Mouse (Mus musculus) CD4-positive, CD25-positive, alpha-beta regulatory T cell, adult 2 months (primary cell): ENCODE data around the gene Stxbp4.

ENCODE experiments used
- DNase-seq: peaks from one replicate; pipeline ENCODE4 v3.0.0-alpha.2; 2012; ENCODE audit warnings: low read depth, low spot score

The Stxbp4 gene

GRCm38 (mm10) chr11:90558359-90559047, 79.4 kb downstream of the Stxbp4 start:
- DNase-seq = no peak

GRCm38 (mm10) chr11:90556517-90556916, 81.4 kb downstream of the Stxbp4 start:
- DNase-seq = no peak

GRCm38 (mm10) chr11:90553963-90554362, 83.9 kb downstream of the Stxbp4 start:
- no peak for DNase-seq

GRCm38 (mm10) chr11:90552303-90553201, 85.3 kb downstream of the Stxbp4 start:
- DNase-seq = no peak

- DNase-seq = peak; percentile 32
Observed at GRCm38 (mm10) chr11:90548560-90548959, 89.3 kb downstream of the Stxbp4 start.

GRCm38 (mm10) chr11:90538636-90539263, 99.1 kb downstream of the Stxbp4 start:
- no peak for DNase-seq

GRCm38 (mm10) chr11:90525311-90525710, 112.6 kb downstream of the Stxbp4 start:
- no peak for DNase-seq

GRCm38 (mm10) chr11:90521040-90521439, 116.8 kb downstream of the Stxbp4 start:
- DNase-seq = no peak

- no peak for DNase-seq
Observed at GRCm38 (mm10) chr11:90517750-90518149, 120.1 kb downstream of the Stxbp4 start.

GRCm38 (mm10) chr11:90512538-90513219, 125.2 kb downstream of the Stxbp4 start:
- peak; percentile 11 for DNase-seq

GRCm38 (mm10) chr11:90501846-90502245, 136.0 kb downstream of the Stxbp4 start:
- DNase-seq = no peak

- no peak for DNase-seq
Observed at GRCm38 (mm10) chr11:90499918-90500317, 138.0 kb downstream of the Stxbp4 start.

GRCm38 (mm10) chr11:90498461-90498860, 139.4 kb downstream of the Stxbp4 start:
- DNase-seq = no peak

GRCm38 (mm10) chr11:90494981-90495380, 142.9 kb downstream of the Stxbp4 start:
- DNase-seq = no peak

GRCm38 (mm10) chr11:90492511-90492910, 145.4 kb downstream of the Stxbp4 start:
- DNase-seq = no peak

- no peak for DNase-seq
Observed at GRCm38 (mm10) chr11:90489166-90489565, 148.7 kb downstream of the Stxbp4 start.

- no peak for DNase-seq
Observed at GRCm38 (mm10) chr11:90487686-90488085, 150.2 kb downstream of the Stxbp4 start.

- DNase-seq = no peak
Observed at GRCm38 (mm10) chr11:90484750-90485637, 152.9 kb downstream of the Stxbp4 start.

- DNase-seq = no peak
Observed at GRCm38 (mm10) chr11:90483766-90484165, 154.1 kb downstream of the Stxbp4 start.

- no peak for DNase-seq
Observed at GRCm38 (mm10) chr11:90481828-90482227, 156.1 kb downstream of the Stxbp4 start.

GRCm38 (mm10) chr11:90470271-90470670, 167.6 kb downstream of the Stxbp4 start:
- no peak for DNase-seq
